Mouse (Mus musculus) hindbrain, embryonic 11.5 days (tissue): ENCODE data around the gene Ccdc93. TPM values are rescaled to one million over a fixed set of nuclear protein-coding genes. Genes with fewer than 3 reads are reported as not detected.

Experiments used
- ATAC-seq: fragments of 200-750 bp; cut with Nextera tagmentation; 2 replicates; pipeline ENCODE4 v1.8.0; 2017; ENCODE audit warnings: mild to moderate bottlenecking, moderate TSS enrichment, moderate library complexity; ENCODE audit not compliant: low FRiP score
- DNase-seq: peaks from one replicate; pipeline ENCODE4 v3.0.0-alpha.2; 2015; ENCODE audit warnings: low spot score
- H3K27ac ChIP-seq: fragments of 300-500 bp; sonication (generic); 2 replicates; pipeline ENCODE4 v1.5.1; 2014; ENCODE audit warnings: mild to moderate bottlenecking, low read depth, low read length
- H3K27me3 ChIP-seq: fragments of 300-500 bp; sonication (generic); 2 replicates; pipeline ENCODE4 v1.6.1; 2014; ENCODE audit warnings: mild to moderate bottlenecking, low read length, moderate library complexity, mixed read lengths; ENCODE audit not compliant: control insufficient read depth, insufficient read depth
- H3K36me3 ChIP-seq: fragments of 300-500 bp; sonication (generic); 2 replicates; pipeline ENCODE4 v1.6.1; 2014; ENCODE audit warnings: mild to moderate bottlenecking, low read length, moderate library complexity, mixed read lengths; ENCODE audit not compliant: control insufficient read depth, insufficient read depth
- H3K4me1 ChIP-seq: fragments of 300-500 bp; sonication (generic); replicated peaks from 2 replicates; pipeline ENCODE4 v1.6.1; 2014; ENCODE audit warnings: low read length, mixed read lengths; ENCODE audit not compliant: control insufficient read depth, insufficient read depth
- H3K4me2 ChIP-seq: fragments of 300-500 bp; sonication (generic); replicated peaks from 2 replicates; pipeline ENCODE4 v1.6.1; 2014; ENCODE audit warnings: mild to moderate bottlenecking, low read depth, low read length
- H3K4me3 ChIP-seq: fragments of 300-500 bp; sonication (generic); 2 replicates; pipeline ENCODE4 v1.5.1; 2014; ENCODE audit warnings: low read depth, low read length
- H3K9ac ChIP-seq: fragments of 300-500 bp; sonication (generic); 2 replicates; pipeline ENCODE4 v1.6.1; 2014; ENCODE audit warnings: low read depth, low read length
- H3K9me3 ChIP-seq: fragments of 300-500 bp; sonication (generic); 2 replicates; pipeline ENCODE4 v1.6.1; 2016; ENCODE audit warnings: low read length; ENCODE audit not compliant: control insufficient read depth
- whole genome bisulfite sequencing: fragments of 180-500 bp; shearing (Covaris S2); extraction: QIAGEN DNeasy Blood & Tissue Kit; methylation state at CpG from one replicate; pipeline ENCODE4 v1.1.7; 2014; 5-methylcytosine and 5-hydroxymethylcytosine counted together
- polyA plus RNA-seq: library from polyadenylated mRNA; unstranded; fragments of >200 nt; fragmentation: Nextera tagmentation; extraction: Ambion mirVana; gene quantifications from 2 replicates; pipeline ENCODE4 v1.2.1, GENCODE M21; 2014

The Ccdc93 gene
- polyA plus RNA-seq, 1 experiment from 2014 or later: 11.1 TPM

GRCm38 (mm10) chr1:121460077-121460476 is 29.2 kb downstream of the Ccdc93 start:
- H3K4me2 ChIP-seq: no peak overlapping the region
- WGBS: 79% methylated on average over 6 of the region's 6 CpGs
- no peaks in the 10 kb centered on the region for H3K4me1 ChIP-seq
- H3K9me3 ChIP-seq: no peaks in the 10 kb centered on the region
- H3K4me3 ChIP-seq: no peak overlapping the region
- ATAC-seq: no peak
- no peak overlapping the region for H3K27ac ChIP-seq
- H3K9ac ChIP-seq: no peak overlapping the region
- DNase-seq: no peak
- H3K27me3 ChIP-seq: no peaks in the 10 kb centered on the region
- no peaks in the 10 kb centered on the region for H3K36me3 ChIP-seq

GRCm38 (mm10) chr1:121461895-121462294 is 31.0 kb downstream of the Ccdc93 start:
- Histone ChIP-seq H3K27me3 (no peaks in the 10 kb centered on the region), H3K4me2 (no peak overlapping the region), H3K27ac (no peak overlapping the region), H3K4me3 (no peak overlapping the region), H3K9ac (no peak overlapping the region), H3K4me1 (no peaks in the 10 kb centered on the region), H3K9me3 (no peaks in the 10 kb centered on the region), H3K36me3 (no peaks in the 10 kb centered on the region)
- ATAC-seq (no peak), DNase-seq (no peak)
- WGBS: 89% methylated on average over 7 of the region's 7 CpGs

GRCm38 (mm10) chr1:121462643-121463042 is 31.8 kb downstream of the Ccdc93 start:
- Histone ChIP-seq H3K9ac (no peak overlapping the region), H3K9me3 (no peaks in the 10 kb centered on the region), H3K27me3 (no peaks in the 10 kb centered on the region), H3K27ac (no peak overlapping the region), H3K36me3 (no peaks in the 10 kb centered on the region), H3K4me1 (no peaks in the 10 kb centered on the region), H3K4me3 (no peak overlapping the region), H3K4me2 (no peak overlapping the region)
- ATAC-seq (no peak), DNase-seq (no peak)
- WGBS: 81% methylated on average over 1 of the region's 1 CpGs

- Histone ChIP-seq H3K27ac (no peak overlapping the region), H3K9me3 (no peaks in the 10 kb centered on the region), H3K36me3 (no peaks in the 10 kb centered on the region), H3K9ac (no peak overlapping the region), H3K4me1 (no peaks in the 10 kb centered on the region), H3K4me2 (no peak overlapping the region), H3K27me3 (no peaks in the 10 kb centered on the region), H3K4me3 (no peak overlapping the region)
- ATAC-seq (no peak), DNase-seq (no peak)
- 90% methylated on average over 7 of the region's 7 CpGs for WGBS
Observed at GRCm38 (mm10) chr1:121463806-121464205, 33.0 kb downstream of the Ccdc93 start.

GRCm38 (mm10) chr1:121466276-121466675 is 35.4 kb downstream of the Ccdc93 start:
- Histone ChIP-seq H3K9me3 (no peaks in the 10 kb centered on the region), H3K4me1 (no peaks in the 10 kb centered on the region), H3K27ac (no peak overlapping the region), H3K4me3 (no peak overlapping the region), H3K27me3 (no peaks in the 10 kb centered on the region), H3K4me2 (no peak overlapping the region), H3K9ac (no peak overlapping the region), H3K36me3 (no peaks in the 10 kb centered on the region)
- DNase-seq (no peak), ATAC-seq (no peak)
- 84% methylated on average over 3 of the region's 3 CpGs for WGBS

GRCm38 (mm10) chr1:121468271-121468670 is 37.4 kb downstream of the Ccdc93 start:
- WGBS: 95% methylated on average over 2 of the region's 2 CpGs
- Histone ChIP-seq H3K36me3 (no peaks in the 10 kb centered on the region), H3K27me3 (no peaks in the 10 kb centered on the region), H3K4me3 (no peak overlapping the region), H3K4me2 (no peak overlapping the region), H3K9ac (no peak overlapping the region), H3K27ac (no peak overlapping the region), H3K4me1 (no peaks in the 10 kb centered on the region), H3K9me3 (no peaks in the 10 kb centered on the region)
- no peak for DNase-seq
- ATAC-seq: no peak

GRCm38 (mm10) chr1:121471503-121471902 is 40.7 kb downstream of the Ccdc93 start:
- 91% methylated on average over 5 of the region's 5 CpGs for WGBS
- no peaks in the 10 kb centered on the region for H3K27me3 ChIP-seq
- H3K9ac ChIP-seq: no peak overlapping the region
- H3K4me2 ChIP-seq: no peak overlapping the region
- ATAC-seq (no peak), DNase-seq (no peak)
- H3K27ac ChIP-seq: no peak overlapping the region
- no peaks in the 10 kb centered on the region for H3K36me3 ChIP-seq
- no peak overlapping the region for H3K4me3 ChIP-seq
- H3K9me3 ChIP-seq: no peaks in the 10 kb centered on the region
- H3K4me1 ChIP-seq: no peaks in the 10 kb centered on the region

- Histone ChIP-seq H3K9me3 (no peaks in the 10 kb centered on the region), H3K9ac (no peak overlapping the region), H3K4me1 (no peaks in the 10 kb centered on the region), H3K36me3 (0 out of 2 replicates have a peak, but pooled peaks cover under 1% of the 10 kb centered on the region), H3K27ac (no peak overlapping the region), H3K4me3 (no peak overlapping the region), H3K27me3 (no peaks in the 10 kb centered on the region), H3K4me2 (no peak overlapping the region)
- no peak for ATAC-seq
- WGBS: 95% methylated on average over 5 of the region's 5 CpGs
- DNase-seq: no peak
Observed at GRCm38 (mm10) chr1:121477716-121478115, 46.9 kb downstream of the Ccdc93 start.

GRCm38 (mm10) chr1:121478284-121478980 is 47.6 kb downstream of the Ccdc93 start:
- Histone ChIP-seq H3K36me3 (0 out of 2 replicates have a peak, but pooled peaks cover 2% of the 10 kb centered on the region), H3K4me3 (no peak overlapping the region), H3K27ac (no peak overlapping the region), H3K4me2 (no peak overlapping the region), H3K9me3 (no peaks in the 10 kb centered on the region), H3K9ac (no peak overlapping the region), H3K27me3 (no peaks in the 10 kb centered on the region), H3K4me1 (no peaks in the 10 kb centered on the region)
- DNase-seq (no peak), ATAC-seq (no peak)
- 91% methylated on average over 12 of the region's 12 CpGs for WGBS
